Mouse (Mus musculus): ENCODE measurements around the gene Ehd4. TPM values are rescaled to one million over a fixed set of nuclear protein-coding genes. Genes with fewer than 3 reads are reported as not detected.

Gene Ehd4
- polyA plus RNA-seq, 1 experiment from 2014 or later, result 62.9 TPM

DNA sequence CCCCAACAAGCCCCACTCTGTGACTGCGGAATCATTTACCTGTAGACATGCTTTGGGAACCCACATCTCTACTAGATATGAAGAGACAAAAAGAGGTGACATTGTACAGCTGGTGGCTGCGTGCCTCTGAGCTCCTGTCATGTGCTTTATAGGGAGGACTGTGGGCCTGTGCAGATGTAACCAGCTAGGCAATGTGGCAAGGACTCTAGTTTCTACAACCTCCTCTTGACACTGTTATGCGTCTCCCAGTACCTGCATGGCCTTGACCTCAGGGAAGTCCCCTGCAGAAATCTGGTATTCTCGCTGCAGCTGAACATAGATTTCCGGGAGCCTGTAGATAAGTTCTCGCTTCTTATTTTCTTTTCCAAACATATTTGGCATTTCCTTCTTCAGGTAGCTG is 57.7 kb downstream of the Ehd4 start:
- no peaks in the 10 kb centered on the region for H3K9me3 ChIP-seq (ENCODE audit: low read depth, low read length)
- no peak overlapping the region for H3K9ac ChIP-seq
- H3K27me3 ChIP-seq (ENCODE audit: insufficient read depth, low read length), result no peaks in the 10 kb centered on the region
- TF ChIP-seq CTCF (IDR thresholded peaks at IDR 0.05; ENCODE audit: low read depth), result no peak
- ATAC-seq (ENCODE audit: insufficient read depth) (no peak), DNase-seq (no peak)
- H3K27ac ChIP-seq (ENCODE audit: low read depth), result no peak overlapping the region
- 86% methylated on average over 6 of the region's 6 CpGs for WGBS
- H3K4me3 ChIP-seq (ENCODE audit: low read depth, low read length), result no peak overlapping the region
- H3K4me1 ChIP-seq (ENCODE audit: insufficient read depth), result peaks cover 13% of the 10 kb centered on the region; the same call in 1 of the 2 replicates
- no peak overlapping the region for H3K4me2 ChIP-seq
- peaks cover 4% of the 10 kb centered on the region; the same call in 1 of the 2 replicates for H3K36me3 ChIP-seq (ENCODE audit: insufficient read depth)

- no peak for DNase-seq
- no peak overlapping the region for H3K4me2 ChIP-seq
- no peak overlapping the region for H3K4me3 ChIP-seq (ENCODE audit: low read depth, low read length)
- H3K36me3 ChIP-seq (ENCODE audit: insufficient read depth), result peaks cover 4% of the 10 kb centered on the region; the same call in 1 of the 2 replicates
- H3K4me1 ChIP-seq (ENCODE audit: insufficient read depth), result peaks cover 10% of the 10 kb centered on the region; the same call in 1 of the 2 replicates
- H3K27ac ChIP-seq (ENCODE audit: low read depth), result no peak overlapping the region
- H3K27me3 ChIP-seq (ENCODE audit: insufficient read depth, low read length), result no peaks in the 10 kb centered on the region
- 66% methylated on average over 8 of the region's 8 CpGs for WGBS
- H3K9me3 ChIP-seq (ENCODE audit: low read depth, low read length), result no peaks in the 10 kb centered on the region
- no peak overlapping the region for H3K9ac ChIP-seq
- no peak for TF ChIP-seq CTCF (IDR thresholded peaks at IDR 0.05; ENCODE audit: low read depth)
- ATAC-seq (ENCODE audit: insufficient read depth), result no peak
Observed at GRCm38 (mm10) chr2:120096191-120096590, 58.2 kb downstream of the Ehd4 start.

- Histone ChIP-seq H3K4me3 (ENCODE audit: low read depth, low read length) (no peak overlapping the region), H3K36me3 (ENCODE audit: insufficient read depth) (peaks cover 9% of the 10 kb centered on the region; the same call in 1 of the 2 replicates), H3K9ac (no peak overlapping the region), H3K4me1 (ENCODE audit: insufficient read depth) (peaks cover 10% of the 10 kb centered on the region; the same call in 1 of the 2 replicates), H3K27ac (ENCODE audit: low read depth) (no peak overlapping the region), H3K27me3 (ENCODE audit: insufficient read depth, low read length) (no peaks in the 10 kb centered on the region), H3K4me2 (no peak overlapping the region), H3K9me3 (ENCODE audit: low read depth, low read length) (no peaks in the 10 kb centered on the region)
- DNase-seq, result no peak
- WGBS, result 92% methylated on average over 4 of the region's 4 CpGs
- no peak for ATAC-seq (ENCODE audit: insufficient read depth)
- no peak for TF ChIP-seq CTCF (IDR thresholded peaks at IDR 0.05; ENCODE audit: low read depth)
Observed at GRCm38 (mm10) chr2:120095171-120095570, 59.2 kb downstream of the Ehd4 start.

- ATAC-seq (ENCODE audit: insufficient read depth), result peak; percentile 73
Observed at GRCm38 (mm10) chr2:120093671-120094430, 60.6 kb downstream of the Ehd4 start.

DNA sequence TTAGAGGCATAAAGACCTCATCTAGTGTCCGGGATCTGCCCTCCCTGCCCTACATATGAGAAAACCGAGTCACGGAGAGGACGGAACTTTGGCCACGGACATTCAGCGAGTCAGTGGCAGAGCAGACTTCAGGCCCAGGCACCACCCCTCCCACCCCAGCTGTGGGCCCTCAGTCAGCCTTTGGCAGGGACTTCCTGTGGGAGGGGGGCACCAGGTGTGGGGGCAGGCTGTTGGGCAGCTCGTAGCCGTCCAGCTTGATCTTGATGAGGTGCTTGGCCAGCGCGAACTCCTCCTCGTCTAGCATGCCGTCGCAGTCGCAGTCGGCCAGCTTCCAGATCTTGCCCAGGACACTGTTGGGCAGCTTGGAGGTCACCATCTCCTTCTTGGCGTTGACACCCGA is 63.4 kb downstream of the Ehd4 start:
- WGBS, result 64% methylated on average over 17 of the region's 17 CpGs
- Histone ChIP-seq H3K27me3 (ENCODE audit: insufficient read depth, low read length) (no peaks in the 10 kb centered on the region), H3K4me2 (no peak overlapping the region), H3K9ac (no peak overlapping the region), H3K27ac (ENCODE audit: low read depth) (no peak overlapping the region), H3K4me3 (ENCODE audit: low read depth, low read length) (no peak overlapping the region), H3K9me3 (ENCODE audit: low read depth, low read length) (no peaks in the 10 kb centered on the region), H3K4me1 (ENCODE audit: insufficient read depth) (0 out of 2 replicates have a peak, but pooled peaks cover 6% of the 10 kb centered on the region), H3K36me3 (ENCODE audit: insufficient read depth) (peaks cover 9% of the 10 kb centered on the region; the same call in 1 of the 2 replicates)
- TF ChIP-seq CTCF (IDR thresholded peaks at IDR 0.05; ENCODE audit: low read depth), result no peak
- no peak for DNase-seq
- ATAC-seq (ENCODE audit: insufficient read depth), result no peak

More at GRCm38 (mm10) chr2:120093671-120094430, 60.6 kb downstream of the Ehd4 start:
- H3K4me3 ChIP-seq (ENCODE audit: low read depth, low read length), result no peak overlapping the region
- H3K9ac ChIP-seq, result no peak overlapping the region
- H3K9me3 ChIP-seq (ENCODE audit: low read depth, low read length), result no peaks in the 10 kb centered on the region
- H3K4me1 ChIP-seq (ENCODE audit: insufficient read depth), result 0 out of 2 replicates have a peak, but pooled peaks cover 10% of the 10 kb centered on the region
- peak; percentile 70 for DNase-seq
- WGBS, result 40% methylated on average over 5 of the region's 5 CpGs
- TF ChIP-seq CTCF (IDR thresholded peaks at IDR 0.05; ENCODE audit: low read depth), result peak; percentile 73
- peak overlapping the region; percentile 54; the same call in 1 of the 2 replicates for H3K27ac ChIP-seq (ENCODE audit: low read depth)
- no peaks in the 10 kb centered on the region for H3K27me3 ChIP-seq (ENCODE audit: insufficient read depth, low read length)
- H3K4me2 ChIP-seq, result no peak overlapping the region
- peaks cover 9% of the 10 kb centered on the region; the same call in 1 of the 2 replicates for H3K36me3 ChIP-seq (ENCODE audit: insufficient read depth)

DNA sequence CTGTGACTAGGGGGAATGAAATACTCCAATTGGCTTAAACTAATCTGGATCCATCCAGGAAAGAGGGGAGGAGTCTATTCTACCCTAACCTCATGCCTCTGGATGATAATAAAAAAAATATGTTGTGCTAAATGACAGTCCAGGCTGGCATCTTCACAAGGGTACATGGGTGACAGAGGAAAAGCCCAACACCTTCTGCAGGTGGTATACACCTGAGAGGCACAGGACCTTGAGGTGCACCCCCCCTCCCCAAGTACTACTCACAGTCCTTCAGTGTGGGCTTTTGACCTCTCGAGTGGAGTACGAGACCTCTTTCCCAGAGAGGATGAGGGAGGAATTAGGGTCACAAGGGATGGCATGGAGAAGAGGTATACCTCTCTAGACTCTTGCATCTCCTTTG is 66.5 kb downstream of the Ehd4 start:
- no peaks in the 10 kb centered on the region for H3K4me1 ChIP-seq (ENCODE audit: insufficient read depth)
- H3K4me3 ChIP-seq (ENCODE audit: low read depth, low read length), result no peak overlapping the region
- no peak overlapping the region for H3K9ac ChIP-seq
- TF ChIP-seq CTCF (IDR thresholded peaks at IDR 0.05; ENCODE audit: low read depth), result no peak
- H3K9me3 ChIP-seq (ENCODE audit: low read depth, low read length), result no peaks in the 10 kb centered on the region
- ATAC-seq (ENCODE audit: insufficient read depth) (no peak), DNase-seq (no peak)
- H3K4me2 ChIP-seq, result no peak overlapping the region
- no peaks in the 10 kb centered on the region for H3K27me3 ChIP-seq (ENCODE audit: insufficient read depth, low read length)
- H3K36me3 ChIP-seq (ENCODE audit: insufficient read depth), result 0 out of 2 replicates have a peak, but pooled peaks cover 5% of the 10 kb centered on the region
- no peak overlapping the region for H3K27ac ChIP-seq (ENCODE audit: low read depth)
- WGBS, result 96% methylated on average over 2 of the region's 2 CpGs

- Histone ChIP-seq H3K27me3 (ENCODE audit: insufficient read depth, low read length) (no peaks in the 10 kb centered on the region), H3K4me3 (ENCODE audit: low read depth, low read length) (no peak overlapping the region), H3K4me2 (no peak overlapping the region), H3K9ac (no peak overlapping the region), H3K9me3 (ENCODE audit: low read depth, low read length) (no peaks in the 10 kb centered on the region), H3K36me3 (ENCODE audit: insufficient read depth) (0 out of 2 replicates have a peak, but pooled peaks cover 5% of the 10 kb centered on the region), H3K27ac (ENCODE audit: low read depth) (no peak overlapping the region), H3K4me1 (ENCODE audit: insufficient read depth) (no peaks in the 10 kb centered on the region)
- ATAC-seq (ENCODE audit: insufficient read depth), result no peak
- TF ChIP-seq CTCF (IDR thresholded peaks at IDR 0.05; ENCODE audit: low read depth), result no peak
- no peak for DNase-seq
- 76% methylated on average over 3 of the region's 3 CpGs for WGBS
Observed at GRCm38 (mm10) chr2:120087391-120087790, 67.0 kb downstream of the Ehd4 start.
